Mouse (Mus musculus) gastrocnemius, adult 8-10 months (tissue): ENCODE results near the gene Daam1. TPM values are rescaled to one million over a fixed set of nuclear protein-coding genes. Genes with fewer than 3 reads are reported as not detected.

Experiments
- DNase-seq, 2 experiments: peaks; one replicate each; pipeline ENCODE4 v3.0.0; 2022; ENCODE audit warnings: low spot score in 2 of 2
- total RNA-seq, 4 experiments: library from RNA; stranded (reverse); gene quantifications; 2 replicates each; pipeline ENCODE4 v1.2.4; 2022

The Daam1 gene
- 10 to 100 TPM in 1 of 4 experiments, 1 to 10 TPM in 3; 7.7 to 10.4 (median 8.8) TPM for total RNA-seq

DNA sequence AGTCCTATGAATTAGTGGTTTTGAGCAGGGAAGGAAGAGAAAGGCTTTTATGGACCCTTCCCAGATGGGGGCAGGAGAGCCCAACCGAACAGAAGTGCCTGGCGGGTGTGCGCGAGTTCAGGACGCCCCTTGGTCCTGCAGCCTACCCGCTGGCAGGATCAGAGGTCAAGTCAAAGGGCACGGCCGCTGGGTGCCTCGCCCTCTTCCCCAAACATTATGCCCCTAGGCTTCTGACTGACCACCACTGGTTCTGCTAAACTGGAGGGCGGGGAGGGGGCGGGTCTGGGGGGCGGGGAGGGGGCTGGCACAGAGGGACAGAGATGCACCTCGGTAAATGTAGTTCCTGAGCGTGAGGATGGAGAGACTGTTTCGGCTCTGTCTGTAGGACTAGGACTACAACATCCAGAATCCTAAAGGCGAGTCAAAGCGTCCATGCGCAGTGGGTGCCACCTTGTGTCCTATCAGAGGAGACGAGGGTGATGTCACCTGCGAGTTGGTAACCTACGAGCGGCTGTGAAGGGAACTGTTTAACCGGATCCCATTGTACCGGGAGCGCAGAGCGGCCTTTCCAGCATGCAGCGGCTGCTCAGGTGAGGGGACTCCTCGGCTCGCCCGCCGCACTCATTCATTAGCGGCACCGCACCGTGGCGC is at the start of gene Daam1:
TSS of gene Daam1 (plus strand) at position 472 of the 651 bp plus-strand sequence.
- peak; percentile 86 to 92 for DNase-seq

- DNase-seq: no peak
These were observed 49.7 kb upstream of the Daam1 start for GRCm38 (mm10) chr12:71781220-71781619.

DNA sequence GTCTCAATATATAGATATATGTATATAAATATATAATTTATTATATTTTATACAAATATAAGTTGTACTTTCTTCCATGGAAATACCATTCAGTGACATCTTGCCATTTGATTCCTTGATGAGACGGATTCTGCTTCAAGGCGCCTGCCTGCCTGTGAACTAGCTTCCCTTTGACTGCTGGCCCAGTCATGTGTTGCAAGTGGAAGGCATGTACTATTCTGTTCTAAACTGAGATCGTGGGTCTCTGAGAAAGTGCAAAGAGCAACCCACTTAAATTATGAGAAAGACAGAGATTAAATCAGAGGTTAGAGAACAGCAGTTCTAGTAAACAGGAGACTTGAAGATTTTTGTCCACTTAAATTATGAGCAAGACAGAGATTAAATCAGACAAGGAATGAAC is 46.9 kb upstream of the Daam1 start:
- no peak for DNase-seq

- no peak for DNase-seq
These were observed 46.1 kb upstream of the Daam1 start for GRCm38 (mm10) chr12:71784666-71785255.

GRCm38 (mm10) chr12:71786521-71786920 is 44.4 kb upstream of the Daam1 start:
- DNase-seq: no peak

DNA sequence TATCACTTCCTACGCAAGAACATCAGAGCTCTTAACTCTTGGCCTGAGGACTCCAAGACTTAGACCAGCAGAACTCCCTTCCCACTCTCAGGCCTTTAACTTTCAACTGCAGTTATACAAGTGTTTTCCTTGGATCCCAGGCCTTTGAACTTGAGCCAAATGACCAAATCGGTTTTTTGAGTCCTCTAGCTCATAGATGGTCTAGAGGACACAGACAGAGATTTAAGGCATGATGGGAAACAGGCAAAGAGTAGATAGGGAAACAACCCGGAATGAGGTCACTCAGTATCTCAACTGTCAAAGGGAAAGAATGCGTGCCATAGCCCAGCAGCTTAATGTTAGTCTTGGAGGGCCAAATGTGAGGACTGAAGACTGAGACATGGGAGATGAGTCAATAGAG is 42.1 kb upstream of the Daam1 start:
- DNase-seq: no peak

GRCm38 (mm10) chr12:71790581-71790980 is 40.3 kb upstream of the Daam1 start:
- no peak for DNase-seq

DNA sequence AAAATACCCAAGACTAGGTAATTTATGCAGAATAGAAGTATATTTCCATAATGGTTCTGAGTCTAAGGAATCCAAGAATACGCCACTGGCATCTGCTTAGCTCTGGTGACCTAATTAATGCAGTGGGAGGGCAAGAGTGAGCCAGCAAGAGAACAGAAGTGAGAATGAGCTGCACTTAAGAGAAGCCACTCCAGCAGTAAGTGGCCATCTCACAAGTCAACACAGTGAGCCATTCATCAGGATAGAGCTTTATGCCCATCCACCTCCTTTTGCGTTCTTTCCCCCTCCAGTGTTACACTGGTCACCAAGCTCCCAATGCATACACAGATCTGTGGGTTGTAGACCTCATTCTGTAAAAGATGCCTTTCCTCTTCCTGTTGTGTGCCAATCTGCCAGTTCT is 37.8 kb upstream of the Daam1 start:
- no peak for DNase-seq

- no peak for DNase-seq
These were observed 35.3 kb upstream of the Daam1 start for GRCm38 (mm10) chr12:71795626-71796025.

- no peak for DNase-seq
These were observed 34.4 kb upstream of the Daam1 start for GRCm38 (mm10) chr12:71796517-71796916.

- no peak for DNase-seq
These were observed 23.6 kb upstream of the Daam1 start for GRCm38 (mm10) chr12:71807306-71807705.

DNA sequence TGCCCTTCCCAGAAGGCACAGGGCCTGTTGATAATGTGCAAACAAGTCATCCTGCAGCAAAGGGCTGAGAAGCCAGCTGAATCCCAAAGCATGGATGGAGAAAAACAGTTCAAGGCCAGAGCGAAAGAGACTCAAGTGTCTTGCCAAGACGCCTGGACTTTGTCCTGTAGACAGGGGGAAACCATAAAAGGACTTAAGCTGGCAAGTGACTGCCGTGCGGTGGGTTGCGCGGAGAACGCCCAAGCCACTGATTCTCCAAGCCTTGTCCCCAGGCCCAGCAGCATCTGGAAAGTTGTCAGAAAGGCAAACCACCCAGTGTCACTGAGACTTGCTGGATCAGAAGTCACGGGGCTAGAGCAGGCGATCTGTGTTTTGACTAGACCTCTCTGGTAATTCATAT is 22.2 kb upstream of the Daam1 start:
- peak in 1 of 2 experiments; percentile 5 for DNase-seq

DNA sequence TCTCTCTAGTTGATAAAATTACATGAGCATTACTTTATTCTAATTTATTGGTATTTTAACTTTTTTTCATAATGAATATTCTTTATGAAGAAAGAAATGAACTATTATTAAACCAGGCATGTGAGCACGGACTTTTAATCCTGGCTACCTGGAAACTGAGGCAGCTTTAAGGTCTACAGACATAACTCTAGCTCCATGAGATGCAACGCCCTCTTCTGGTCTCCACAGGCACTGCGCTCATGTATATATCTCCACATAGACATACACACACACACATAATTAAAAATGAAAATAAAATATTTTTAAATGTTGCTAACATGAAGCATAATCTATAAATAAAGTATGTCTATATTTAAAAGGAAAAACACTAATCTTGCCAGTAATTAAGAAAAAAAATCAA is 21.3 kb upstream of the Daam1 start:
- no peak for DNase-seq

DNA sequence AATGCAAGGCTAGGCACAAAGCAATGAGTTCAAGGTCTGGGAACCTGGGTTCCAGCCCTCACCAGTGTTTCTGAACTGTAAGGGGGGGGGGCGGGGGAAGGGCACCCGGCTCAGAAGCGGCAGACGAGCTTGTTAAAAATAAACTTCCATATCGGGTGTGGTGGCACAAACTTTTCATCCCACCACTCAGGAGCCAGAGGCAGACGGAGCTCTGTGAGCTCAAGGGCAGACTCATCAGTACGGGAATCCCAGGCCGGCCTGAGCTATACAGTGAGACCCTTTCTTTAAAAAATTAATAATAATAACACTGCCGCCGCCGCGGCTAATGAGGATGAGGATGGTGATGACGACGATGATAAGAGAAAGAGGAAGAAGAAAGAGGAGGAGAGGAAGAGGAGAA is 18.3 kb upstream of the Daam1 start:
- no peak for DNase-seq

GRCm38 (mm10) chr12:71813251-71813650 is 17.6 kb upstream of the Daam1 start:
- DNase-seq: no peak

DNA sequence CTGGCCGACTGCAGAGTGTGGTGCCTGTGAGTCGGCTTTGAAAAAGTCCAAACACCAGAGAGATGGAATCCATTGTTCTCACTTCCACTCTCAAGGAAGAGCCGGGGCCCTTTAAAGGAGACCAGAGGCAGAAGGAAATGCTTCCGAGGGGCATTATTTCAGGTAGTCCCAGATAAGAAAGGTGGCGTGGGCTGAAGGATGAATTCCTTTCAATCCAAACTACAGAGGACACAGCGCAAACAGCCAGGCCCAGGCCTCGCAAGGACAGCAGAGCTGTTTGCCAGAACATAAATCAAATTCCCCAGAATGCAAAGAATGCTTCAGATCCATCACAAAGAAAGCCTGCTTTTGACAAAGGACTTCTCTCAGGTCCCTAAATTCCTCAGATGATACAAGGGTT is 17.1 kb upstream of the Daam1 start:
- no peak for DNase-seq

DNA sequence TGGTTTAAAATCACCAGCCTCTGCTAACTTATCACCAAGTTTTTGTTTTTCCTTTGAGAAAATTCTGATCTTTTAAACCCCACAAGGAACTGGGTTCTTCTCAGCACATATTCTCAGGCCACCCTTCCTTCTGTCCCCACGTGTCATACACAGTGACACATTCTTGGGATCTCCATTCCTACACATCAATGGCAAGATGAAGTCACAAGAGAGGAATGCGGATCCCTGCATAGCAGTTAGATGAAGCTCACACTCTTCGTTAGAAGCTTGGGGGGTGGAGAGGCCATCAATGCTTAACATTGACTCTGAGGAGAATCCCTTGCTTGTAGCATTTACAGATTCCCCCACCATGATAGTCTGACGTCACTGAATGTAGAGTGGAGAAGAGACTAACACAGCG is 10.8 kb upstream of the Daam1 start:
- DNase-seq: no peak

GRCm38 (mm10) chr12:71821272-71821671 is 9.6 kb upstream of the Daam1 start:
- no peak for DNase-seq

- no peak for DNase-seq
These were observed 9.1 kb upstream of the Daam1 start for GRCm38 (mm10) chr12:71821743-71822142.

DNA sequence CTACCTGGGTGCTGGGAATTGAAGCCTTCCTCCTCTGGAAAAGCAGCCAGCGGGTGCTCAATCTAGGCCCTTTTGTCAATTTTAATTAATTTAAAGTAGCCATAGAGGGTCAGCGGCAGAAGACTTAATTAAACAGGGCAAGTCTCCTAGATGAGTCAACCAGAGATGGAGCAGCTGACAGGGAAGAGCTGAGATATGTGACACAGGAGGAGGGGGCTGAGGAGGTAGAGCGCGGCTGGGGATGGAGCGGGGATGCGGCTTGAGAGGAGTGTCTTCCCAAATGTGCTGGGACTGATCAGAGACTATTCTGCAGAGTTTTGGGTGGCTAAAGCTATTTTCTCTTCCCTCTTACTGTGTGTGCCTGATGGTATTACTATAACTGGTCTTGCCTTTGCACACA is 6.0 kb upstream of the Daam1 start:
- no peak for DNase-seq

DNA sequence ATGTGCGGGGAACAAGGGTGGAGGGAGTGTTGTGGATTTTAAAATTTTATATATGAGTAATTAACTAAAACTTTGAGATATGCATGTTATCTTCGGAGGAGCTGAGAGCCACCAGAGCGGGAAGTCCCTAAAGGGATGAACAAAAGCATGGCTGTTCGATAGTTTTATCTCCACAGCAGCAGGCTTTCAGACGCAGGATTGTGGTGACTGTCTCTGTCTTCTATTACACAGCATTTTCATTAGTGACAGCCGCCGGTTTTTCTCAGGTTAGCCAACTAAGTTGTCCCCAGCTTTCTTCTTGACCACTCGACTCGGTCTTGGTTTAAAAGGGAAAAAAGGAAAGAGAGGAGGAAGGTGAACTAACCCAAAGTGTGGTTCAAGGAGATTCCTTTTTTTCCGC is 739 bp upstream of the Daam1 start:
- DNase-seq: no peak

- peak; percentile 24 for DNase-seq
These were observed 595 bp downstream of the Daam1 start for GRCm38 (mm10) chr12:71831258-71832087.

DNA sequence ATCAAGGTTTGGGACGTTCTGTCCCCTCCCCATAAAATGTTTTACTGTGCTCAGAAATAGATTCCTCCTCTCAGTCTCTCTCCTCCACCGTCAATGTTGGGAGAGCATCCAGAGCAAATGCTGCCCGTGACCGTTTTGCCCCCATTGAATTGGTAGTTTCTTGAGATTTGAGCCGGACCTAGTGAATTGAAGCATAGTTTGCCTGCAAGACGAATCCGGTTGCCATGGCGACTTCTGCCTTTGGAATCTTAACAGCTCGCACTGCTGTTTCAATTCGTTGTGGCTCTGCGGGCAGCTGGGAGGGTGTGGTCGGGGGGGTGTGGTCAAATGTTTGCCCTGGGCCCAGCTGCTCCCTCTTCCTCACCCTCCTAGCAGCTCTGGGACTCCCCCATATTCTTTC is 1.3 kb downstream of the Daam1 start:
- DNase-seq: peak; percentile 33 to 47
